Mouse (Mus musculus) kidney, postnatal 10 days (tissue): ENCODE results near the gene Dlg1.

Source experiments
- DNase-seq: peaks from one replicate; pipeline ENCODE4 v3.0.0; 2021; ENCODE audit warnings: mixed read lengths

Dlg1 gene

GRCm38 (mm10) chr16:31908959-31909358 is 245.7 kb downstream of the Dlg1 start:
- DNase-seq, result no peak

- DNase-seq, result peak; percentile 29
These were observed 247.1 kb downstream of the Dlg1 start for GRCm38 (mm10) chr16:31910281-31910847.

GRCm38 (mm10) chr16:31917776-31918175 is 254.5 kb downstream of the Dlg1 start:
- no peak for DNase-seq

- DNase-seq, result peak; percentile 89
These were observed 255.0 kb downstream of the Dlg1 start for GRCm38 (mm10) chr16:31918248-31918724.

- DNase-seq, result no peak
These were observed 261.1 kb downstream of the Dlg1 start for GRCm38 (mm10) chr16:31924368-31924767.
